Mouse (Mus musculus): ENCODE data around the gene Hoxa9. TPM values are rescaled to one million over a fixed set of nuclear protein-coding genes. Genes with fewer than 3 reads are reported as not detected.
A peak's percentile ranks its signal among the peaks of the same experiment; 100 is the strongest.

Gene Hoxa9
- polyA plus RNA-seq, 1 experiment from 2014 or later: 0.17 TPM

GRCm38 (mm10) chr6:52267691-52268090, 36.8 kb upstream of the Hoxa9 start:
- no peak overlapping the region for H3K4me3 ChIP-seq
- H3K36me3 ChIP-seq: no peaks in the 10 kb centered on the region
- H3K27me3 ChIP-seq (replicated peaks): peaks cover 98% of the 10 kb centered on the region
- no peak for ATAC-seq (ENCODE audit: extremely low read depth, insufficient number of reproducible peaks, low FRiP score, low TSS enrichment)
- no peak overlapping the region for H3K4me2 ChIP-seq
- no peak overlapping the region for H3K27ac ChIP-seq (replicated peaks)
- 6% methylated on average over 3 of the region's 3 CpGs for WGBS
- H3K4me1 ChIP-seq: no peaks in the 10 kb centered on the region
- no peaks in the 10 kb centered on the region for H3K9me3 ChIP-seq
- no peak overlapping the region for H3K9ac ChIP-seq

DNA sequence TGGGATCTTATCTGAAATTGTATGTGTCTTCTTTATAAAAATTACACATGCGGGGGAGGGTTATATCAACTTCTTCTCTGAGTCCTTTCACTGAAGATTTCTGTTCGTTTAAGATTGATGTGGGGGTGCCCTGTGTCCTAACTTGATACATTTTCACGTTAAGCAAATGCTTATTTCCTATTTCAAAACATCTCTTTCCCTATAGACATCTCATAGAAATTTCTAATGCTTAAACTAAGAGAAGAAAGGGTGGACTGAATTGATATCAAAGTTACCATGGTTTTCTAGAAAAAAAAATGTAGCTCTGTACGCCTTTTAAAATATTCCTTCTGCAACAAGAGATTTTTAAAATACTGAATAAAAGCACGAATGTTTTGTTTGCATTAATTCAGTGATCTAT, 36.3 kb upstream of the Hoxa9 start:
- ATAC-seq (ENCODE audit: extremely low read depth, insufficient number of reproducible peaks, low FRiP score, low TSS enrichment): no peak
- H3K27me3 ChIP-seq (replicated peaks): peaks cover 98% of the 10 kb centered on the region
- no peaks in the 10 kb centered on the region for H3K36me3 ChIP-seq
- no peaks in the 10 kb centered on the region for H3K9me3 ChIP-seq
- H3K9ac ChIP-seq: no peak overlapping the region
- 17% methylated on average over 5 of the region's 5 CpGs for WGBS
- no peak overlapping the region for H3K27ac ChIP-seq (replicated peaks)
- H3K4me3 ChIP-seq: no peak overlapping the region
- no peaks in the 10 kb centered on the region for H3K4me1 ChIP-seq
- no peak overlapping the region for H3K4me2 ChIP-seq

- H3K4me1 ChIP-seq: no peaks in the 10 kb centered on the region
- H3K4me2 ChIP-seq: no peak overlapping the region
- no peaks in the 10 kb centered on the region for H3K9me3 ChIP-seq
- H3K27me3 ChIP-seq (replicated peaks): peaks cover 99% of the 10 kb centered on the region
- no peak overlapping the region for H3K4me3 ChIP-seq
- ATAC-seq (ENCODE audit: extremely low read depth, insufficient number of reproducible peaks, low FRiP score, low TSS enrichment): no peak
- no peak overlapping the region for H3K9ac ChIP-seq
- H3K27ac ChIP-seq (replicated peaks): no peak overlapping the region
- H3K36me3 ChIP-seq: no peaks in the 10 kb centered on the region
- WGBS: 3% methylated on average over 9 of the region's 9 CpGs
Measured at GRCm38 (mm10) chr6:52266666-52266985, 35.7 kb upstream of the Hoxa9 start.

- Histone ChIP-seq H3K4me2 (no peak overlapping the region), H3K9ac (no peak overlapping the region), H3K9me3 (no peaks in the 10 kb centered on the region), H3K27ac (replicated peaks) (no peak overlapping the region), H3K4me1 (peaks cover 2% of the 10 kb centered on the region; the same call in 1 of the 2 replicates), H3K4me3 (no peak overlapping the region), H3K36me3 (no peaks in the 10 kb centered on the region), H3K27me3 (replicated peaks) (peaks cover 99% of the 10 kb centered on the region)
- 2% methylated on average over 19 of the region's 19 CpGs for WGBS
- ATAC-seq (ENCODE audit: extremely low read depth, insufficient number of reproducible peaks, low FRiP score, low TSS enrichment): no peak
Measured at GRCm38 (mm10) chr6:52265913-52266665, 35.2 kb upstream of the Hoxa9 start.

- no peaks in the 10 kb centered on the region for H3K36me3 ChIP-seq
- H3K27ac ChIP-seq (replicated peaks): no peak overlapping the region
- H3K4me1 ChIP-seq: peaks cover 7% of the 10 kb centered on the region; the same call in 1 of the 2 replicates
- peaks cover 99% of the 10 kb centered on the region for H3K27me3 ChIP-seq (replicated peaks)
- no peak for ATAC-seq (ENCODE audit: extremely low read depth, insufficient number of reproducible peaks, low FRiP score, low TSS enrichment)
- H3K9me3 ChIP-seq: no peaks in the 10 kb centered on the region
- H3K9ac ChIP-seq: no peak overlapping the region
- H3K4me2 ChIP-seq: no peak overlapping the region
- no peak overlapping the region for H3K4me3 ChIP-seq
- WGBS: 2% methylated on average over 18 of the region's 18 CpGs
Measured at GRCm38 (mm10) chr6:52265306-52265912, 34.5 kb upstream of the Hoxa9 start.

- H3K9me3 ChIP-seq: no peaks in the 10 kb centered on the region
- no peak overlapping the region for H3K4me3 ChIP-seq
- H3K36me3 ChIP-seq: no peaks in the 10 kb centered on the region
- no peak overlapping the region for H3K27ac ChIP-seq (replicated peaks)
- no peak for ATAC-seq (ENCODE audit: extremely low read depth, insufficient number of reproducible peaks, low FRiP score, low TSS enrichment)
- WGBS: 2% methylated on average over 5 of the region's 5 CpGs
- H3K4me1 ChIP-seq: peaks cover 15% of the 10 kb centered on the region
- H3K4me2 ChIP-seq: no peak overlapping the region
- no peak overlapping the region for H3K9ac ChIP-seq
- H3K27me3 ChIP-seq (replicated peaks): peaks cover 96% of the 10 kb centered on the region
Measured at GRCm38 (mm10) chr6:52264106-52264790, 33.4 kb upstream of the Hoxa9 start.

- Histone ChIP-seq H3K36me3 (no peaks in the 10 kb centered on the region), H3K9me3 (no peaks in the 10 kb centered on the region), H3K4me1 (peaks cover 15% of the 10 kb centered on the region), H3K9ac (no peak overlapping the region), H3K4me3 (no peak overlapping the region), H3K4me2 (no peak overlapping the region), H3K27me3 (replicated peaks) (peaks cover 96% of the 10 kb centered on the region), H3K27ac (replicated peaks) (no peak overlapping the region)
- 2% methylated on average over 6 of the region's 6 CpGs for WGBS
- no peak for ATAC-seq (ENCODE audit: extremely low read depth, insufficient number of reproducible peaks, low FRiP score, low TSS enrichment)
Measured at GRCm38 (mm10) chr6:52263321-52263585, 32.4 kb upstream of the Hoxa9 start.

GRCm38 (mm10) chr6:52262463-52263320, 31.8 kb upstream of the Hoxa9 start:
- Histone ChIP-seq H3K9ac (no peak overlapping the region), H3K9me3 (no peaks in the 10 kb centered on the region), H3K4me1 (peaks cover 15% of the 10 kb centered on the region), H3K27ac (replicated peaks) (no peak overlapping the region), H3K4me3 (no peak overlapping the region), H3K36me3 (no peaks in the 10 kb centered on the region), H3K27me3 (replicated peaks) (peaks cover 95% of the 10 kb centered on the region), H3K4me2 (no peak overlapping the region)
- WGBS: 1% methylated on average over 24 of the region's 24 CpGs
- no peak for ATAC-seq (ENCODE audit: extremely low read depth, insufficient number of reproducible peaks, low FRiP score, low TSS enrichment)

GRCm38 (mm10) chr6:52261751-52262462, 31.0 kb upstream of the Hoxa9 start:
- Histone ChIP-seq H3K36me3 (no peaks in the 10 kb centered on the region), H3K4me2 (no peak overlapping the region), H3K9ac (no peak overlapping the region), H3K27ac (replicated peaks) (no peak overlapping the region), H3K27me3 (replicated peaks) (peaks cover 95% of the 10 kb centered on the region), H3K9me3 (no peaks in the 10 kb centered on the region), H3K4me1 (peaks cover 15% of the 10 kb centered on the region), H3K4me3 (no peak overlapping the region)
- ATAC-seq (ENCODE audit: extremely low read depth, insufficient number of reproducible peaks, low FRiP score, low TSS enrichment): no peak
- 4% methylated on average over 9 of the region's 9 CpGs for WGBS

GRCm38 (mm10) chr6:52260654-52261575, 30.0 kb upstream of the Hoxa9 start, which contains the start of gene Hoxa13:
TSS of gene Hoxa13 (minus strand) at chr6:52260880.
- Histone ChIP-seq H3K27me3 (replicated peaks) (peaks cover 94% of the 10 kb centered on the region), H3K9ac (0 out of 2 replicates have a peak within 1 kb of the TSS, but pooled peaks have one; percentile 19), H3K4me1 (peaks cover 15% of the 10 kb centered on the region), H3K9me3 (no peaks in the 10 kb centered on the region), H3K36me3 (no peaks in the 10 kb centered on the region), H3K4me3 (peak within 1 kb of the TSS; percentile 56), H3K4me2 (peak within 1 kb of the TSS; percentile 75), H3K27ac (replicated peaks) (no peak within 1 kb of the TSS)
- WGBS: 1% methylated on average over 39 of the region's 72 CpGs
- no peak for ATAC-seq (ENCODE audit: extremely low read depth, insufficient number of reproducible peaks, low FRiP score, low TSS enrichment)

Data from heart, embryonic 13.5 days (tissue).